Mouse (Mus musculus): Measurements from ENCODE around the gene Ntan1.

DNA sequence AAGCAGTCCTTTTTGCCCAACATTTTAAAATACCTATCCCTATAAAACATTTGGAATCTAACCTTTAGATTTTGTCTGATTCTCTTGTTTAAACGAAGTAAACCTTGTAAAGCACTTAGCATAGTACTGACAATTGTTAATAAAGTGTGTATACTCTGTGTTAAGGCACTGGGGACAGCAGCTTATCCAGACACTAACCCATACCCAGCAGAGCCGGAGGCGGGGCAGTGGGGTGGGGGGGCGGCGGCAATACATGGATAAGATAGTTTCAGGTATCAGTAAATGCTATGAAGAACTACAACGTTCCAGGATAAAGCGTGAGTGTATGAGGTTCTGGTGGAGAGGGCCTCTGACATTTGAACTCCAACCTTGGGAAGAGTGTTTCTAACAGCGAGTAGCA is 37.4 kb upstream of the Ntan1 start:
- no peak for TF ChIP-seq CTCF (IDR thresholded peaks at IDR 0.05; ENCODE audit: control insufficient read depth, insufficient read depth, insufficient read length)
- no peak for TF ChIP-seq MAX (IDR thresholded peaks at IDR 0.05)
- TF ChIP-seq CEBPB (IDR thresholded peaks at IDR 0.05; ENCODE audit: low read depth): no peak
- no peak for TF ChIP-seq FOSL1 (IDR thresholded peaks at IDR 0.05; ENCODE audit: insufficient read depth, low read length, poor library complexity, severe bottlenecking)
- no peak for TF ChIP-seq USF1 (IDR thresholded peaks at IDR 0.05; ENCODE audit: low read depth)
